Mouse (Mus musculus) limb, embryonic 13.5 days (tissue): ENCODE measurements around the gene Slc25a16. TPM values are rescaled to one million over a fixed set of nuclear protein-coding genes. Genes with fewer than 3 reads are reported as not detected.

Experiments used
- ATAC-seq: fragments of 200-750 bp; cut with Nextera tagmentation; 2 replicates; pipeline ENCODE4 v1.8.0; 2017; ENCODE audit warnings: low read depth, moderate number of reproducible peaks, moderate TSS enrichment; ENCODE audit not compliant: low FRiP score
- H3K27ac ChIP-seq: fragments of 300-500 bp; sonication (generic); 2 replicates; pipeline ENCODE4 v1.5.1; 2015; ENCODE audit warnings: inconsistent platforms, mild to moderate bottlenecking, moderate library complexity
- H3K27me3 ChIP-seq: fragments of 300-500 bp; sonication (generic); 2 replicates; pipeline ENCODE4 v1.6.1; 2015; ENCODE audit warnings: mild to moderate bottlenecking, inconsistent platforms
- H3K36me3 ChIP-seq: fragments of 300-500 bp; sonication (generic); 2 replicates; pipeline ENCODE4 v1.6.1; 2015; ENCODE audit warnings: inconsistent platforms, mild to moderate bottlenecking, moderate library complexity
- H3K4me1 ChIP-seq: fragments of 300-500 bp; sonication (generic); 2 replicates; pipeline ENCODE4 v1.6.1; 2015; ENCODE audit warnings: inconsistent platforms
- H3K4me2 ChIP-seq: fragments of 300-500 bp; sonication (generic); replicated peaks from 2 replicates; pipeline ENCODE4 v1.6.1; 2015; ENCODE audit warnings: inconsistent platforms, mild to moderate bottlenecking, moderate library complexity
- H3K4me3 ChIP-seq: fragments of 300-500 bp; sonication (generic); 2 replicates; pipeline ENCODE4 v1.5.1; 2015; ENCODE audit warnings: moderate library complexity, mild to moderate bottlenecking, inconsistent platforms
- H3K9ac ChIP-seq: fragments of 300-500 bp; sonication (generic); 2 replicates; pipeline ENCODE4 v1.6.1; 2015; ENCODE audit warnings: mild to moderate bottlenecking, inconsistent platforms
- H3K9me3 ChIP-seq: fragments of 300-500 bp; sonication (generic); 2 replicates; pipeline ENCODE4 v1.6.1; 2016; ENCODE audit warnings: inconsistent platforms
- WGBS: fragments of 180-500 bp; shearing (Covaris S2); methylation state at CpG from one replicate; pipeline ENCODE4 v1.1.7; 2015; 5-methylcytosine and 5-hydroxymethylcytosine counted together
- polyA plus RNA-seq: library from polyadenylated mRNA; unstranded; fragments of >200 nt; fragmentation: Nextera tagmentation; extraction: Ambion mirVana; gene quantifications from 2 replicates; pipeline ENCODE4 v1.2.1, GENCODE M21; 2015

The Slc25a16 gene
- polyA plus RNA-seq, 1 experiment from 2014 or later = 12.0 TPM

DNA sequence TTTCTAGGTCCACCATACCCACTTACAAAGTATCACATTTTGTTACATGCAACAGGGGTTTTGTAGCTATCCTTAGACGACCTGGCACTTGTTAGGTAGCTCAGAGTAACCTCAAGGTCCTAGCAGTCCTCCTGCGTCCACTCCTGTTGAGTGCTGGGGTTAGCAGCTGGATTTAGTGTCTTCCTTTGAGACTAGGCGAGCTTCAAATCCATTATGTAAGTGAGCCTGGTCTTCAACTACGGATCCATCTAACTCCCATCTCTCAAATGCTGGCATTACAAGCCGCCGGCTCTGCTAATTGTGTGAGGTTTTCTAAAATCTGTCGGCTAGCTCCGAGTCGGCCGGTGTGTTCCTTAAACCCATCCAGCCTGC, 59.2 kb downstream of the Slc25a16 start:
- peak; percentile 6; the same call in 1 of the 2 replicates for ATAC-seq
- Histone ChIP-seq H3K9ac (peak overlapping the region; percentile 93), H3K4me1 (peaks cover 11% of the 10 kb centered on the region), H3K9me3 (no peaks in the 10 kb centered on the region), H3K27me3 (no peaks in the 10 kb centered on the region), H3K4me2 (peak overlapping the region; percentile 69), H3K27ac (no peak overlapping the region), H3K4me3 (peak overlapping the region; percentile 96), H3K36me3 (peaks cover 30% of the 10 kb centered on the region)
- 11% methylated on average over 10 of the region's 10 CpGs for WGBS

DNA sequence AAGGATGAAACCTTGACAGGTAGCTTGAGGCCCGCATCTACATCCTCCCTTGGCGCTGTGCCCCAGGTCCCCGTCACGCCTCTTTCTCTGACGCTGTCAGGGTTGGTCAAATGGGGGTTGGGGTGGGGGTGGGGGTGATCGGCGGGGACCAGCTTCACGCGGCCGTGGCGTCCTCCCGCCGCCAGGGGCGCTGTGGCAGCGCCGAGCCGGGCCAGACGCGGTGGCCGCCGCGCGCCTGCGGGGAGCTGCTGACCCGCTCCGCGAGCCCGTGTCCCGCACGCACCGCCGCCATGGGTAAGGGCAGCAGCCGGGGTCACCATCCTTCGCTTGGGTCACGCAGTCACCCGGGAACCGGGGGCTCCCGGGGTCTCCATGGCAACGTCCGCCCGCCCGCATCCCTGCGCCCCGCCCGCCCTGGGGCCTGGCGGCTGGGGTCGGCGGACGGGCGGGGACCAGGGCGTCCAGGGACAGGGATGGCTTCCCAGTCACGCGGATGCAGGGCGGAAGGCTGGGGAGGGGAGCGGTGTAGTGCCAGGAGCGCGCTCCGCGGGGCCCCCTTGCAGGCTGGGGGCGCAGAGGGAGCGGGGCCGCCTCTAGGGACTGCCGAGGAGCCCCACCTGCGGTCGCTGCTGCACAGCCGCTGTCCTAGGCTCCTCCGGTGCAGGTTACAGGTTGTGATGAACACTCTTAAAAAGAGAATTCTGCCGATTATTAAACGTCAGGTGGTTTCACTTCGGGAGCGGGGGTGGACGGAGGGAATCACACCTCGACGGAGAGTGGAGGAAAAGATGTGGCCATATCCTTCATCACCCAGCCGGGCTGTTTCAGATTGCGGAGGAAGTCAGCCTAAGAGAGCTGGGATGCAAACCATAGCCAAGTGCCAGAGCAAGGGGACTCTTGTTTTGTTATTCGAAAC, 59.9 kb downstream of the Slc25a16 start, which contains the start of gene Rufy2:
TSS of gene Rufy2 (plus strand) at position 185 of the 916 bp plus-strand sequence.
- Histone ChIP-seq H3K9ac (peak within 1 kb of the TSS; percentile 93), H3K4me2 (peak within 1 kb of the TSS; percentile 69), H3K4me3 (peak within 1 kb of the TSS; percentile 96), H3K27ac (peak within 1 kb of the TSS; percentile 69; the same call in 1 of the 2 replicates), H3K36me3 (peaks cover 34% of the 10 kb centered on the region), H3K4me1 (peaks cover 11% of the 10 kb centered on the region), H3K9me3 (no peaks in the 10 kb centered on the region), H3K27me3 (no peaks in the 10 kb centered on the region)
- WGBS = under 1% methylated on average over 70 of the region's 77 CpGs
- peak; percentile 91 for ATAC-seq

GRCm38 (mm10) chr10:62984072-62984471, 63.6 kb downstream of the Slc25a16 start:
- no peak overlapping the region for H3K9ac ChIP-seq
- peaks cover 61% of the 10 kb centered on the region for H3K36me3 ChIP-seq
- H3K27me3 ChIP-seq = no peaks in the 10 kb centered on the region
- no peaks in the 10 kb centered on the region for H3K9me3 ChIP-seq
- no peak overlapping the region for H3K27ac ChIP-seq
- peaks cover 11% of the 10 kb centered on the region for H3K4me1 ChIP-seq
- H3K4me3 ChIP-seq = no peak overlapping the region
- WGBS = 93% methylated on average over 11 of the region's 11 CpGs
- ATAC-seq = no peak
- no peak overlapping the region for H3K4me2 ChIP-seq

- Histone ChIP-seq H3K27ac (no peak overlapping the region), H3K4me3 (no peak overlapping the region), H3K9ac (no peak overlapping the region), H3K9me3 (no peaks in the 10 kb centered on the region), H3K4me1 (peaks cover 10% of the 10 kb centered on the region), H3K27me3 (no peaks in the 10 kb centered on the region), H3K4me2 (no peak overlapping the region), H3K36me3 (peaks cover 65% of the 10 kb centered on the region)
- ATAC-seq = no peak
- 95% methylated on average over 6 of the region's 6 CpGs for WGBS
Measured at GRCm38 (mm10) chr10:62984495-62984894, 64.1 kb downstream of the Slc25a16 start.

GRCm38 (mm10) chr10:62987341-62987740, 66.9 kb downstream of the Slc25a16 start:
- 28% methylated on average over 3 of the region's 3 CpGs for WGBS
- Histone ChIP-seq H3K9ac (no peak overlapping the region), H3K27ac (no peak overlapping the region), H3K36me3 (peaks cover 91% of the 10 kb centered on the region), H3K4me1 (no peaks in the 10 kb centered on the region), H3K4me3 (no peak overlapping the region), H3K4me2 (no peak overlapping the region), H3K9me3 (no peaks in the 10 kb centered on the region), H3K27me3 (no peaks in the 10 kb centered on the region)
- no peak for ATAC-seq

GRCm38 (mm10) chr10:62990636-62991035, 70.2 kb downstream of the Slc25a16 start:
- Histone ChIP-seq H3K9ac (no peak overlapping the region), H3K4me1 (no peaks in the 10 kb centered on the region), H3K27ac (no peak overlapping the region), H3K4me3 (no peak overlapping the region), H3K36me3 (peaks cover 91% of the 10 kb centered on the region), H3K27me3 (no peaks in the 10 kb centered on the region), H3K9me3 (no peaks in the 10 kb centered on the region), H3K4me2 (no peak overlapping the region)
- 91% methylated on average over 15 of the region's 15 CpGs for WGBS
- no peak for ATAC-seq

DNA sequence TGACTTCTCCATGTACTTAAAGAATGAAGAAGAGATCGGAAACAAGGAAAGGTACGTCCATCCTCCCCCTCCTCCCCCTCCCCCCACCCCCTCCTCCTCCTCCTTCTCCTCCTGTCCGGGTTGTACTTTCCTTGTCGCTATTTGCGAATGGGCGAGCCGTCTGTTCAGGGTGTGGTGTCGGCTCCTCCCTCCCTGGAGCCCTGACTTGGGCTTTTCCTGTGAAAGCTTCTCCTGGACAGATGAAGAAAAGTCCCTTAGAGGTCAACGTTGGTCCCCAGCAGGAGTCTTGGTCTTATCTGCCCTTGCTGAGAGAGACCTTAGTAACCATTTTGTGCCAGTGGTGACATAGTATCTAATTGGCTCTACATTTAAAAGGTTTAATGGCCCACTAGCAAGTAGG, 73.6 kb downstream of the Slc25a16 start:
- H3K9me3 ChIP-seq = no peaks in the 10 kb centered on the region
- H3K9ac ChIP-seq = no peak overlapping the region
- no peak overlapping the region for H3K4me3 ChIP-seq
- no peak for ATAC-seq
- H3K4me2 ChIP-seq = no peak overlapping the region
- H3K36me3 ChIP-seq = peaks cover 93% of the 10 kb centered on the region
- no peaks in the 10 kb centered on the region for H3K4me1 ChIP-seq
- H3K27me3 ChIP-seq = no peaks in the 10 kb centered on the region
- no peak overlapping the region for H3K27ac ChIP-seq
- 90% methylated on average over 6 of the region's 9 CpGs for WGBS

Other genes with a start within 250 kb of the Slc25a16 start
- gene Stox1, start 194.5 kb upstream of the Slc25a16 start, polyA plus RNA-seq = 1.1 TPM in 2 replicates
- gene Ccar1, start 128.3 kb upstream of the Slc25a16 start, polyA plus RNA-seq = 140 and 141 TPM in 2 replicates
- 30.8 and 32.0 TPM in 2 replicates for gene Tet1, start 11.6 kb upstream of the Slc25a16 start, polyA plus RNA-seq
- 17.3 and 20.2 TPM in 2 replicates for gene Dna2, start 26.4 kb downstream of the Slc25a16 start, polyA plus RNA-seq
- gene Rufy2, start 59.6 kb downstream of the Slc25a16 start, polyA plus RNA-seq = 33.7 and 34.8 TPM in 2 replicates
- 137 and 140 TPM in 2 replicates for gene Hnrnph3, start 103.6 kb downstream of the Slc25a16 start, polyA plus RNA-seq
- 0.56 and 0.98 TPM in 2 replicates for gene Pbld2, start 103.7 kb downstream of the Slc25a16 start, polyA plus RNA-seq
- 1.2 and 1.3 TPM in 2 replicates for gene Pbld1, start 139.5 kb downstream of the Slc25a16 start, polyA plus RNA-seq
- 0.09 and 0.18 TPM in 2 replicates for gene Atoh7, start 179.0 kb downstream of the Slc25a16 start, polyA plus RNA-seq